Comparison of ENCODE assay signal across 8 mouse cellular contexts in genomic region chr10:43580649-43581078, GRCm38 (mm10). TPM values are rescaled to one million over a fixed set of nuclear protein-coding genes. Genes with fewer than 3 reads are reported as not detected.
DNase-seq lines count a peak whose midpoint lies in the region; ATAC-seq lines count a peak whose summit lies in the region.

No protein-coding gene starts in this region.

- H3K27me3 ChIP-seq in kidney, embryonic 16.5 days (ENCODE audit: insufficient read depth, low read length): no peaks in the 10 kb centered on the region

- H3K4me1 ChIP-seq in kidney, embryonic 16.5 days (ENCODE audit: insufficient read depth, low read length): peaks cover 17% of the 10 kb centered on the region

- H3K4me3 ChIP-seq in kidney, embryonic 16.5 days (ENCODE audit: low read length): peak overlapping the region; percentile 92

- no peaks in the 10 kb centered on the region for H3K9me3 ChIP-seq in kidney, embryonic 16.5 days (ENCODE audit: low read length)

- peaks cover 25% of the 10 kb centered on the region for H3K36me3 ChIP-seq in kidney, embryonic 16.5 days (ENCODE audit: insufficient read depth, low read length)

- peak overlapping the region; percentile 100 for H3K27ac ChIP-seq in kidney, embryonic 16.5 days (ENCODE audit: low read length)

- H3K9ac ChIP-seq in kidney, embryonic 16.5 days (replicated peaks; ENCODE audit: low read length): peak overlapping the region; percentile 98

- peak overlapping the region; percentile 91 for H3K4me2 ChIP-seq in kidney, embryonic 16.5 days (replicated peaks; ENCODE audit: low read depth, low read length)

- WGBS in kidney, embryonic 16.5 days: under 1% methylated on average over 15 of the region's 15 CpGs

- ATAC-seq in kidney, embryonic 16.5 days (ENCODE audit: low FRiP score, low TSS enrichment): peak; percentile 35; the same call in 1 of the 2 replicates

- DNase-seq in layer of hippocampus, postnatal 10 days (ENCODE audit: low spot score in 2 of 2): peak; percentile 31 to 47
- no peak for DNase-seq in layer of hippocampus, adult 11-12 months (ENCODE audit: low spot score)
- peak; percentile 73 for DNase-seq in adrenal gland, postnatal 14 days
- DNase-seq in gonadal fat pad, adult 2 months (ENCODE audit: low read depth): peak; percentile 31
- DNase-seq in lung, postnatal 4 days: peak; percentile 48 to 55
- DNase-seq in spleen, postnatal 36 days (ENCODE audit: low spot score in 2 of 2): peak; percentile 37 to 40
- no peak for DNase-seq in cerebellum, adult 9-11 months

RNA-seq across cellular contexts. Expression of gene Cd24a, which starts 2.6 kb away (rescaled TPM):
- 100 to 1,000 TPM; 112 to 116 TPM for total RNA-seq in layer of hippocampus, postnatal 10 days (2021)
- total RNA-seq in adrenal gland, postnatal 14 days (2021): 67.5 and 81.0 TPM in 2 replicates
- polyA plus RNA-seq in gonadal fat pad, adult 2 months (2012; rRNA removed): 135 and 163 TPM in 2 replicates
- 416 and 441 TPM in 2 replicates for polyA plus RNA-seq in kidney, embryonic 16.5 days (2015; fragmentation: Nextera tagmentation; extraction: Ambion mirVana)

RNA-seq across cellular contexts. Expression of gene 1700021F05Rik, which starts 39.9 kb away (rescaled TPM):
- total RNA-seq in layer of hippocampus, postnatal 10 days (2021): 10 to 100 TPM; 49.2 to 52.0 TPM
- 94.0 and 99.4 TPM in 2 replicates for total RNA-seq in adrenal gland, postnatal 14 days (2021)
- 5.4 and 7.9 TPM in 2 replicates for polyA plus RNA-seq in gonadal fat pad, adult 2 months (2012; rRNA removed)
- 75.0 and 78.4 TPM in 2 replicates for polyA plus RNA-seq in kidney, embryonic 16.5 days (2015; fragmentation: Nextera tagmentation; extraction: Ambion mirVana)

RNA-seq across cellular contexts. Expression of gene Gm9803, which starts 56.8 kb away (rescaled TPM):
- 1 to 10 TPM in 1 of 2 experiments, not detected in 1; 4.1 TPM for total RNA-seq in layer of hippocampus, postnatal 10 days (2021)
- total RNA-seq in adrenal gland, postnatal 14 days (2021): 19.7 and 21.9 TPM in 2 replicates
- polyA plus RNA-seq in gonadal fat pad, adult 2 months (2012; rRNA removed): 66.7 and 122 TPM in 2 replicates
- 13.8 and 28.9 TPM in 2 replicates for polyA plus RNA-seq in kidney, embryonic 16.5 days (2015; fragmentation: Nextera tagmentation; extraction: Ambion mirVana)

Comparison
In these comparisons a context has a peak if more than half of its experiments do, and no peak if none do; other contexts are left out.
1. DNase-seq: peak in layer of hippocampus, postnatal 10 days (2 of 2), adrenal gland, postnatal 14 days (single experiment), gonadal fat pad, adult 2 months (single experiment), lung, postnatal 4 days (2 of 2) and spleen, postnatal 36 days (2 of 2); none in layer of hippocampus, adult 11-12 months (single experiment) and cerebellum, adult 9-11 months (single experiment).